Mouse (Mus musculus): ENCODE measurements around the gene Nupr1l. TPM values are rescaled to one million over a fixed set of nuclear protein-coding genes. Genes with fewer than 3 reads are reported as not detected.
"Not testable (repeated sequence)": the region's sequence is repeated elsewhere in the genome, so short reads cannot be mapped to it uniquely, and the experiment has no call there.

The Nupr1l gene
- total RNA-seq, 4 experiments from 2014 or later = 0.44 TPM; not detected in 3

DNA sequence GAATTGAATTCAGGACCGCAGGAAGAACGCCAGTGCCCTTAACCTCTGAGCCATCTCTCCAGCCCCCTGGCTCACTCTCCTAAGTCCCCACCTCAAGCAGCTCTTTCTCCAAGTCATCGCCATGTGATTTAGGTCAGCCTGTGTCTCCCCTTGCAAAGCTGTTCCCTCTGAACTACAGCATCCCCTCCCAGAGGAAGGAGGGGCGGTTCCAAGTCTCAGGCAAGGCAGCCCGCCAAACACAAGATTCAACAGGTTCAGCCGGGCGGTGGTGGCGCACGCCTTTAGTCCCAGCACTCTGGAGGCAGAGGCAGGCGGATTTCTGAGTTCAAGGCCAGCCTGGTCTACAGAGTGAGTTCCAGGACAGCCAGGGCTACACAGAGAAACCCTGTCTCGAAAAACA is 7.2 kb downstream of the Nupr1l start:
- DNase-seq (ENCODE audit: low spot score in 2 of 2) = not testable (repeated sequence)

DNA sequence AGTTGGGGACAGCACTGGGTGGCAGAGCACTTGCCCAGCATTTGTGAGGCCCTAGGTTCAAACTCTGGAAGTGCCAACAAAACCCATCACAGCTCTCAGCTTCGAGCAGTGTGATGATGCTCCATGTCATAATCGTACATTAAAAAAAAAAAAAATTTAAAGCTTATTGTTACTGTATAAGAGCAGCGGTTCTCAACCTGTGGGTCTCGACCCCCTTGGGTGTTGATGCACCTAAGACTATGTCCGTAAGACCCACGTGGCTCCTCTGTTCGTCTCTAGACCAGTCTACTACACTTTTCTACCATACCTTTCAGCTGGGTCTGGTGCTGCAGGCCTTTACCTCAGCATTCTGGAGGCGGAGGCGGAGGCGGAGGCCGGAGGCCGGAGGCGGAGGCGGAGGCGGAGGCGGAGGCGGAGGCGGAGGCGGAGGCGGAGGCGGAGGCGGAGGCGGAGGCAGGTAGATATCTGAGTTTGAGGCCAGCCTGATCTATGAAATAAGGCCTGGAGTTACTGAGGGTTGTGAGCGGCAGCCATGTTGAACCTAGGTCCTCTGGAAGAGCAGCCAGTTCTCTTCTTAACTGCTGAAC is 9.8 kb downstream of the Nupr1l start:
- no peak for DNase-seq (ENCODE audit: low spot score in 2 of 2)

DNA sequence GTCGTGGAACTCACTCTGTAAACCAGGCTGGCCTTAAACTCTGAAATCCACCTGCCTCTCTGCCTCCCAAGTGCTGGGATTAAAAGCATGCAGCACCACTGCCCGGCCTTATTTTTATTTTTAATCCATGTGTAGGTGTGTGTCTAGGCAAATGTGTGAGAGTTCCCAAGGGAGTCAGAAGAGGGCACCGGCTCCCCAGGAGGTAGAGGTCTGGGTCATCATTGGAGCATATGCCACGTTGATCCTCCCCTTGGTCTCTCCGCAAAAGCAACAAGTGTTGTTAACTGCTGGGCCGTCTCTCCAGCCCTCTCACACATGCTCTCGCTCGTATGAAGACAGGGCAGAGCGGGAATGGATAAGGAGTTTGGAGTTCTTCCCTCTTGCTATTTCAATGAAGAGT is 10.4 kb downstream of the Nupr1l start:
- DNase-seq (ENCODE audit: low spot score in 2 of 2) = no peak

DNA sequence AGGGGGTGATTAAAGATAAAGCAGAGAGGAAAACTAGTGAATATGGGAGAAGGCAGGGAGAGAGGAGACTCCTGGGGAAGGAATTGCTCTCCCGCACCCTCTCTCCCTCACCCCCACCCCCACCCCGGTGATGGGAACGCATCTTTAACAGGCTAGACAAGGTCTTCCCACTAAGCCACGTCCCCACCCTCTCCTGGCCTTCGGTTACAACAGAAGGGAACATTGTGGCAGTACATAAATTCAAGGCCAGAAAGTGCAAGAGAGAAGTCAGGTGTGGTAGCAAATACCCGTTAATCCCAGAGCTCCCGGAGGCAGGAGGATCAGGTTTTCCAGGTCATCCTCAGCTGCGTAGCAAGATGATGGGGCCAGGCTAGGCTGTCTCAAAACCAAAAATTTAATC is 11.0 kb downstream of the Nupr1l start:
- no peak for DNase-seq (ENCODE audit: low spot score in 2 of 2)

DNA sequence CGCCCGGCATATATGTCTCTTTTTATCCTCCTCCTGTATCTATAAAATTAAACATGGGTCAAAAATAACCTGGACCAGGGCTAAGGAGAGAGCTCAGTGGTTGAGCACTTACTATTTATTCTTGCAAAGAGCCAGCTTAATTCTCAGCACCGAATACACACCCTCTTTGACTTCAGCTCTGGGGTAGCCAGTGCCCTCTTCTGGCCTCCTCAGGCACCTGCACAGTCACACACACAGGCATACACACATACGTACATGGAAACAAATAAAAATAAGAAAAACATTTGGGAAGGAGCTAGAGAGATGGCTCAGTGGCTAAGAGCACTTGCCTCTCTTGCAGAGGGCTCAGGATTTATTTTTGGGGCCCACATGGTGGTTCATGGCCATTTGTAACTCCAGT is 13.6 kb downstream of the Nupr1l start:
- DNase-seq (ENCODE audit: low spot score in 2 of 2) = no peak

DNA sequence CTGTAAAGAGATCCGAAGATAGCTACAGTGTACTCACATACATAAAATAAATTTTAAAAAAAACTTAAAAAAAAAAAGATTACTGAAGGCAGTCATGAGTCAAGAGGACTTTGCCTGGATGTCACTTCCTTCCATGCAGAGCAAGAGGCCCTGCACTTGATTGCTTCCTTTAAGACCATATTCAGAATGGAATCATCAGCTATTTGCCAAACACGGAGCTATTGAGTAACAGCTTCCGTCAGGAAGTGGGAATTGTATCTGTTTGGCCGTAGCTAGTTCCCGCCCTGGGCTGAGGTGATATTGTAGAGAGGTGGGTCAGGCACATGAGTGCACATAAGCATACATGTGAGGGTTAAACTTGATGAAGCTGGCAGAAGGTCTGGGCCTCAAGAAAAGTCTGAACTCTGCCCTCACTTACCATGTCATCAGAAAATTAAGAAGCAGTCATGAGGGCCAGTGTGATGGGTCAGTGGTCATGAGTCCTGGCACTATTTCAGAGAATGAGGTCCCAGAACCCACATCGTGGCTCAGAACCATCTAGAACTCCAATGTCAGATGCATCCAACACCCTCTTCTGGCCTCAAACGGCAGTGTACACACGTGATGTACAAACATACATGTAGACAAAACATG is 16.6 kb downstream of the Nupr1l start:
- DNase-seq (ENCODE audit: low spot score in 2 of 2) = no peak

DNA sequence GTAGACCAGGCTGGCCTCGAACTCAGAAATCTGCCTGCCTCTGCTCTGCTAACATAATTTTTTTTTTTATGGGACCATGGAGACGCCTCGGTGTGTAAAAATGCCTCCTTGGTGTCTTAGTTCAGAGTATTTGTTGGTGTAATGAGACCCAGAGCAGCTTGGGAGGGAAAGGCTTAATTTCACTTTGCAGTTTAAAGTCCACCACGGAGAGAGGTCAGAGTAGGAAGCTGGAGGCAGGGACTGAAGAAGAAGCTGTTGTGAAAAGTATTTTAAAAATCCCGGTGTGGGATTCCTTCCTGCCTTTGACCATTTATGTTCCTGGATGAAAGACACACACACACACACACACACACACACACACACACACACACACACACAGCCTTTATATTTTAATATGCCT is 17.6 kb downstream of the Nupr1l start:
- no peak for DNase-seq (ENCODE audit: low spot score in 2 of 2)

DNA sequence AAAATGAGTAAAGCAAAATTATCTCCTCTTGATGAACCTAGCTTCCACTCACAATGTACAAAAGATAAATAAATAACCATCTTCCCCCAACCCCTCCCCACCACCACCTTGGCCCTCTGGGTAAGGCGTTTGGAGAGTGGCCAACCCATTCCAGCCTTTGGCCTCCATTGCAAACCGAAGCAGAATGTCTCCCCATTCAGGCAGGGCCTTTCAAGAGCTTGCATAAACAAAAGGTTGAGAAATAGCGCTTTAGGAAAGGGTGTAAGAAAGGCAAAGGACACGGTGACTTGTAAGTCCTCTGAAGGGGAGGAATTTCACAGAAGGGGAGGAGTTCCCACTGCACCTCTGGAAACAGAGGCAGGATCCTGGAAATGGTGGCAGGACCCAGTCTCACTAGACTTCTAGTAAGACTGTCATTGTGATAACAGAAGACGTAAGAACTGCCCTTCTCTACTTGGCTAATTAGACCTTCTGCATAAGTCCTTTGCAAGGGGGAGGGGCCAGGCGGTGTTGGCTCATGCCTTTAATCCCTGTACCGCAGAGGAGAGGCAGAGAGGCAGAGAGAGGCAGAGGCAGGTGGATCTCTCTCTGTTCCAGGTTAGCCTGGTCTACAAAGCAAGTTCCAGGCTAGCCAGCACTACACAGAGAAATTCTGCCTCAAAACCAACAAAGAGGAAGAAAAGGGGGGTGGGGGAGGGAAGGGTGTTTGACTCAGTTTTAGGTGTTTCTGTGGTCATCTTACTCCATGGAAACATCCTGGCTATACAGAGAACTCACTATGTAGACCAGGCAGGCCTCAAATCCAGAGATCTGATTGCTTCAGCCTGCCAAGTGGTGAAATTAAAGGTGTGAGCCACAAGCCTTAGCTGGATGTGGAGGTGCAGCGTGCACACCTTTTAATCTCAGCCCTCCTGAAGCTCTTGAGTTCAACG is 21.9 kb downstream of the Nupr1l start:
- DNase-seq (ENCODE audit: low spot score in 2 of 2) = no peak

DNA sequence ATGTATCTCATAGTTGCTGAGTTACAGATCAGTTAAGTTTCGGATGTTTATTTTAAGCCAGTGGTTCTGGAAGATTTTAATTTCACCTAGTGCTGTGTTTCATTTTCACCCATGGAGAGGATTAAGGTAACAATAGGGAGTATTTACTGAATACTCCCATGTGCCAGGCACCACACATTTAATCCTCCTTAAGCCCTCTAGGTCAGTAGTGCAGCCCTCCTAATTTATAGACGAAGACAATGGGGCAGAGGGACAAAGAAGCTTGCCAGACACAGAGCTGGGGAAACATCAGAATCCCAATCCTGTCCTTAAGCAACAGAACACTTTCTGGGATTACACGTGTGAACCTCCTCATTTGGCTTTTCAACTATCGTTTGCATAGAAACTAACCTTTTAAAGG is 28.6 kb downstream of the Nupr1l start:
- DNase-seq (ENCODE audit: low spot score in 2 of 2) = no peak

DNA sequence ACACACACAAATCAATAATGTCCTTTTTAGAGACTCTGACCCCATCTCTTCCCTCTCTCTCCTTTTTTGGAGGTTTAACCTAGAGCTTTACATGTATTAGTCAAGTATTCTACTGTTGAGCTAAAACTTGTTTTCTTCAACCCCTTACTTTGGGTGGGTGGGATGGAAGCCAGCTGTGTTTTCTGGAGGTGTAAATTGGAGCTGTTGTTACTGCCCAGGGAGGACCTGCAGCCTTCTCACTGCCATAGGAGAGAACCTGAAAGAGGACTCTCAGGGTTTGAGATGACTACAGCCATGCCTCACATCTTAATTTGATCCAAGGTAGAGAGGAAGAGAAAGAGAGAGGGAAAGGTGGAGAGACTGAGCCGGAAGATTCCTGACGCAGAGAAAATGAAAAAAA is 31.9 kb downstream of the Nupr1l start:
- no peak for DNase-seq (ENCODE audit: low spot score in 2 of 2)

DNA sequence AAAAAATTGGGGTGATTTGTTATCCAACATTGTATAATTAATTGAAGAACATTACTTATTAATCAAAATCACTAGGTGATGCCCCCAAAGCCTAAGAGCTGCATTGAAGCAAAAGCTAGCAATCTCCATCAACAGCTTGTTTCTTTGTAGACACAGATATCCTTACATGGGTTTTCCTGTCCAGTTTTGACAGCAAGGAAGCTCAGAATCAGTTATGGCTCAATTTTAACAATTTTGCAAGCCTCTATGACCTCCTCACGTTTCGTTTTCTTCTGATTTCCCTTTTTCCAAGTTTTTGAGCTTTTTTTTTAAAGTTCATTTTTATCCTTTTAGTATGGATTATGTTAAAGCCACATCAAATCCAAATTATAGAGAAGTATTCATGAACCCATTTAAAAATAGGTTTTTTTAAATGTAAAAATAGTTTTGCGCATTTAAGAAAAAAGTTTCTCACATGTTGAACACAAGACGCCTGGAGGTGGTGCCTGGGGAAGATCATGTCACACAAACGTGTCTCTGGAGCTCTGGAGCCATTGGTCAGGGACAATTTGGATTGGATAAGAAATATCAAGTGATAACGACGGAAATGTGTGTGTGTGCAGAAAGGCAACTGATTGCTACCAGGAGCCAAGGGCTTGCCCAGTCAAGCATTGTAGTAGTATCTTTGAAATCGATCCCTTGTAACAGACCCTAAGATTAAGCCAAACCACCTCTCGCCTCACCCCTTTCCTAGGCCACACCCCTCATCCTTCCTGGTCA is 32.6 kb downstream of the Nupr1l start:
- no peak for DNase-seq (ENCODE audit: low spot score in 2 of 2)

DNA sequence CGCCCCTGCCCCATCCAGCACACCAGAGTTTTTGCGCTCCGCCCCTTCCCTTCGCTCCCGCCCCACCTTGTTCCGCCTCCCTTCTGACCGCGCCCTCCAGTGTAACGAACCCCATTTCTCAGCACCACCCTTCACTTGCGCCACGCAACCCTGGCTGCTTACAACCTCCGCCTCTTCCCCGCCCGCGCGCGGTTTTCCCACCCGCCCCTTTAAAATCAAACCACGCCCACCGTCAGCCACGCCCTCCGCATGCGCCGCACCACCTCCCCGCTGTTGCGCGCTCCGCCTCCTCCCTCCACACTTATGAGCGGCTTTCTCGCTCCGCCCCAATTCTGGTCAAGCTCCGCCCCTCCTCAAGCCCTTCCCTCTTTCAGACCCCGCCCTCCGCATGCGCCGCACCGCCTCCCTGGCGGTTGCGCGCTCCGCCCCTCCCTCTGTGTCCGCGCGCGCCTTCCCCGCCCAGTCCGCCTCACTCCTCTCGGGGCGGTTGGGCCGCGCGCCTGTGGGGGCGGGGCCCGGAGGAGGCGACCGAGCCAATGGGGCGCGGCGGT is 33.2 kb downstream of the Nupr1l start, which contains the start of gene Vkorc1l1:
Vkorc1l1 (plus strand) TSS at position 476 of the 551 bp plus-strand sequence.
- DNase-seq (ENCODE audit: low spot score in 2 of 2) = peak; percentile 96 to 97

DNA sequence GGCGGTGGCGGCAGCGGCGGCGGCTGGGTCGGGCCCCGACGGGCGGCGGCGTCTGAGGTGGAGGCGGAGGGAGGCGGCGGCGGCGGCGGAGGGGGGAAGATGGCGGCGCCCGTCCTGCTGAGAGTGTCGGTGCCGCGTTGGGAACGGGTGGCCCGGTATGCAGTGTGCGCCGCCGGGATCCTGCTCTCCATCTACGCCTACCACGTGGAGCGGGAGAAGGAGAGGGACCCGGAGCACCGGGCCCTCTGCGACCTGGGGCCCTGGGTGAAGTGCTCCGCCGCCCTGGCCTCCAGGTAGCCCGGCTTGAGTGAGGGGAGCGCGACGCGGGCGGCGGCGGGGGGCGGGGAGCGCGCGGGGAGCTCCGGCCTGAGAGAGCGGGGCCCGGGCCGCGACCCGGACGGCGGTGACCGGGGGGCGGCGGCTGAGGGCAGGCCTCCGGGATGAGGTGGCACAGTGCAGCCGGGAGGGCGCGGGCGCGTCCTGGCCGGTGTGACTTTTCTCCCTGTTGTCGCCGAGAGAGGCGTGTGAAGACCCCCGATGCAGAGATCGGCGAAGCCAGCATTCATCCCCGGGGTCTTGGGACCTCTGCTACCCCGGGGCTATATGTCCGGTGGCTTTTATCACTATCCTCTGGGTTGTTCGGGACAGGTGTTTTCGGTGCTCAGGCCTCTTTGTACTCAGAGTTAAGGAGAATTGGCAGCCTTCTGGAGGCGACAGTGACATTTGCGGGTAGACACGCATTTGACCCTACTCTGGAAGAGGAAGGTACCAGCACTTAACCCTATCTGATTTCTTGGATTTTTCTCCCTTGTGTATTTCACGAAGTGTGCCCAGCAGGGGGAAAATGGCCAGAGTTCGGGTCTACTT is 34.0 kb downstream of the Nupr1l start:
- peak; percentile 18 to 33 for DNase-seq (ENCODE audit: low spot score in 2 of 2)

DNA sequence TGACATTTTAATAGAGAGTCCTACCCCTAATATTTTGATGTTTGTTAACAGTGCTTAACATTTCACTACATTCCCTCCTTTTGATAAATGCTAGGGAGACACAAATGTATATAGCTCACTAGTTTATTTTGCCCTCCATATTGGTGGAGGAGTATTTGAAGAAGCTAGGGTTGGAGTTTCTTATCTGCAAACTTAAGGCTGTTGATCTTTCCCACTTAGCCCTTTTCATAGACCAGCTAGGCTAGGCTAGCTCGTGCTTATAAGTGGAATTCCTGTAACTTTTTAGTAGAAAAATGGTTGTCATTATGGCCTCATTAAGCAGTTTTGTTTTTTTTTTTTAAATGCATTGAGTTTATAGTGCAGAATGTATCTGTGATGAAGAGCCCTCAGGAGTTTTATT is 35.1 kb downstream of the Nupr1l start:
- DNase-seq (ENCODE audit: low spot score in 2 of 2) = no peak

DNA sequence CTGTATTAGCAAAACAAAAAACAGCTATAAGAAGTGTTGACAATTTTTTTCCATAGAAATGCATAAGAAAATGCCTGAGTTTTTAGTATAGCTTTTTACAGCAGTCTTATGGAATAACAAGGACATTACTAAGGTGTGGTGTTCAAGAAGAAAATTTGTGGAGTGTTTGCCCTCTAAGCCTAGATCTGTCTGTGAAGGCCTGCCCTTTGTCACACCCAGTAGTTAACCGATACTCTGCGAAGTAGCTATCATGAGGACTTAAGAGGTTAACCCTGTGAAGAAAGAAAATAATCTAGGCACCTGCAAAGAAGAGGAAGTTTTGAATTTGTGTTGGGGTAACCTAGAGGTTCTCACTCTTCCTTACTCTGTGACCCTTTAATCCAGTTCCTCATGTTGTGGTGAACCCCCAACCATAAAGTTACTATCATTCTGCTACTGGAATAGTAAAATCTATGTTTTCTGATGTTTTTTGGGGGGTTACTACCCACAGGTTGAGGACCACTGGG is 39.2 kb downstream of the Nupr1l start:
- no peak for DNase-seq (ENCODE audit: low spot score in 2 of 2)

DNA sequence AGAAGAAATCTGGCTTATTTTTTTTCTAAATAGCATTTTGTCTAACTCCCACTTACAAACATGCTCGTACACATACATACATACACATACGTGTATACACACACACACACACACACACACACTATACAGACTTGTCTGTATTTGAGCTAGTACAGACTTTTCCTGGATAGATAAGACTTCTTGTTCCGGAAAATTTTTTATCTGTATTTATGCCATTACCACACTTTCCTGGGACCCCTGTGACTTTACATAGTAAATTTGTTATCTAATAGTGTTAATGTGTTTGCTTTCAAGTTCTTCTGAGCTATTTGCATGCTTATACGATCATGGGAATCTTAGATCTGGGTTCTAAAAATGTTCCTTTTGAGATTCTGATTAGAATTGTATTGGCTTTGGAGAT is 43.8 kb downstream of the Nupr1l start:
- no peak for DNase-seq (ENCODE audit: low spot score in 2 of 2)

DNA sequence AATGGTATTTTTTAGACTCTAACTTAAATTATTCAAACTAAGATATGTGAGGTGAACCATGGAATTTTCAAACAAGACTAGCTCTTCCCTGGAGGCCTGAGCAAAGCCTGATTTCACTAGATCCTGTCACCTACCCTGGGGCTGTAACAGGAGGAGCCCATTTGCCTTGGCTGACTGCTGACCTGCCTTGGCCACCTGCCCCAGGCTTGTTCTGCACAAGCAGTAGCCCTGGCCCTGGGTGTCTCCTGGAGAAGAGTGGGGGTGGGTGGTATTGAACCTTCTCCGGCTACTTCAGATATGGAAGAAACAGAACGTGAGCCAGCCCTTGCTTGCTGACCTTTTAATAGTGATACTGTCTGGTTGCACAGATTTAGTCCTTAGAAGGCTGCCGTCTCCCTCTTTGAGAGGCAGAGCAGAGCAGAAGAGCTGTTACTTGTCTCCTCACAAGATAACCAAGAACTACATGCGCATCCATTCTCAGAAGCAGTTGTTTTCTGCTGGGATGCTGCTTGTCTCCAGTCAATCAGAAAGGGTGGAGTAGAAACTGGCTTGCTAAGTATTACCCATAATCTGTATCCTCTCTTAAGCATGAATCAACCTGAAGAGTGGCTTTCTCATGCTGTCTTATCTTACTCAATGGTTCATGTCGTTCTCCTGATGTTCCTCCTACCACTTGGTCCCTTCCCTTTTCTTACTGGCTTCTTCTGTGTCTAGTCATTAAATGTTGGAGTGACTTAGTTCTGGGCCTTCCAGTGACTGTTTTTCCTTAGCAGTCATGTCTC is 46.3 kb downstream of the Nupr1l start:
- peak; percentile 73 to 79 for DNase-seq (ENCODE audit: low spot score in 2 of 2)

DNA sequence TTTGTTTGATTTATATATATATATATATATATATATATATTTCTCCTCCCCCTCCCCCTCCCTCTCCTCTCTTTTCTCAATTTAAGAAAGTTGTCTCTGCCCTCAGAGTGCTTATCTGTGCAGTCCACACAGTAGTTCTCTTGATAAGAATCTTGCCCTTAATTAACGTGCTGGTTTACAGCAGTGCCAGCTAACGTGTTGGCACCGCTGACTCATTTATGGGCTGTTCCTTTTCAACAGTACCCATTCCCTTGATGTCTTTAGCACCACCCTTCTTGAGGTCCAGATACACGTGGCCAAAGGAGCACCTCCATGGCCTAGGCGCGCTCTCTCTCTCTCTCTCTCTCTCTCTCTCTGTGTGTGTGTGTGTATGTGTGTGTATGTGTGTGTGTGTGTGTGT is 47.5 kb downstream of the Nupr1l start:
- DNase-seq (ENCODE audit: low spot score in 2 of 2) = no peak

DNA sequence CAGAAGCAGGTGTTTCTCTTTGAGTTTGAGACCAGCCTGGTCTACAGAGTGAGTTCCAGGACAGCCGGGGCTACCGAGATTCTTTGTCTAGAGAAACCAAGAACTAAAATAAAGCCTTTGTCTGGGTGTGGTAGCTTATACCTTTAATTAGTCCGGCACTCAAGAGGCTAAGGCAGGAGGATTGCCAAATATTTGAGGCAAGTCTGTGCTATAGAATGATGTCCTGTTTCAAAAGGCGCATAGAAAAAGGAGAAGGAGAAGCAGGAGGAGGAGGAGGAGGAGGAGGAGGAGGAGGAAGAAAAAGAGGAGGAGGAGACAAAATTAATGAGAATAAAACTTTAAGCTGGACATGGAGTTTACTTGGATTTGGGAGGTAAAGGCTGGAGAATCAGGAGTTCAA is 54.9 kb downstream of the Nupr1l start:
- no peak for DNase-seq (ENCODE audit: low spot score in 2 of 2)

All from gastrocnemius, adult 8-10 months (tissue).